In the genomic region with DNA sequence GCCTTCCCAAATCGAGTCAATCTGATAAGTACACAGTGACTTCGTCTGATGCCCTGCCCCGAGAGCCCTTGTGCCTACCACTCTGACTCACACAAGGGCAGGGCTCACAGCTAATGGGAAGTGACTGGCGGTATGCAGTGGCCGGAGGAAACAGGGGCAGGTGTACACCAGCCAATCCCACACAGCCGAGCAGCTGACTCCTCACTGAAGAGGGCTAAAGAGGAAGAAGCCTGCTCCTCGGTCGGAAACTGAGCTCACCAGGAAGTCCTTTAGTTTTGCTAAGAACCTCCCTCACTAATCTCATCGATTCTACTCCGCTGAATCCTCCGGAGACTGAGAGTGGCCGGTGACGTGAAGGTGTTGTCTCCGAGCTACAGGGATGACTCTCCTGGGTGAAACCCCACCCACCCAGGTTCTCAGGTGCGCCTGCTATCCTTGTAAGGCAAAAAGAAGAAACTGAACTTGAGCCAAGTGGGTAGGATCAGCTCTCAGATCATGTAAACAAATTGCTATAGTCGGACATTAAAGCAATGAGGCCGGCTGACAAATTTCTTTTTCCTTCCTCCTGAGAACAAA, we compare ENCODE assay signal across 8 mouse cellular contexts. TPM values are rescaled to one million over a fixed set of nuclear protein-coding genes. Genes with fewer than 3 reads are reported as not detected.
A peak's percentile ranks its signal among the peaks of the same experiment; 100 is the strongest.
DNase-seq lines count a peak whose midpoint lies in the region; ATAC-seq lines count a peak whose summit lies in the region.

No protein-coding gene starts in this region.

- peak overlapping the region; percentile 30 for H3K4me3 ChIP-seq in stomach, embryonic 16.5 days (replicated peaks; ENCODE audit: low read length)

- H3K9ac ChIP-seq in stomach, embryonic 16.5 days (ENCODE audit: low read length) = peak overlapping the region; percentile 62

- peaks cover 27% of the 10 kb centered on the region for H3K4me1 ChIP-seq in stomach, embryonic 16.5 days (ENCODE audit: control insufficient read depth, insufficient read depth, low read length)

- H3K4me2 ChIP-seq in stomach, embryonic 16.5 days (ENCODE audit: low read depth, low read length) = peak overlapping the region; percentile 48

- peak; percentile 19 for DNase-seq in gastrocnemius, postnatal 14 days
- DNase-seq in gastrocnemius, adult 18-20 months (ENCODE audit: low spot score) = no peak
- peak; percentile 51 for DNase-seq in embryo, embryonic 11 days
- DNase-seq in heart, postnatal 14 days = peak; percentile 43 to 50
- peak; percentile 42 to 63 for DNase-seq in kidney, postnatal 4 days
- no peak for DNase-seq in right cerebral cortex, postnatal 10 days (ENCODE audit: low spot score in 2 of 2)

- no peaks in the 10 kb centered on the region for H3K9me3 ChIP-seq in stomach, embryonic 16.5 days (replicated peaks; ENCODE audit: control insufficient read depth, low read length)

- intact Hi-C loops in gastrocnemius, postnatal 14 days (cut with DNase I; ENCODE audit: low total_unique reads) = loop anchor here (10.0 kb wide), 1 partner anchor 48 kb away; no protein-coding TSS in a partner anchor
- intact Hi-C loops in heart, postnatal 14 days (cut with DNase I) = no loop called here

- no peaks in the 10 kb centered on the region for H3K27me3 ChIP-seq in stomach, embryonic 16.5 days (ENCODE audit: control insufficient read depth, insufficient read depth, low read length)

- 11% methylated on average over 17 of the region's 17 CpGs for WGBS in stomach, embryonic 16.5 days

- peak; percentile 94 for ATAC-seq in megakaryocyte-erythroid progenitor cell, adult 5-6 weeks (replicated peaks; ENCODE audit: low FRiP score, low TSS enrichment, poor library complexity, severe bottlenecking)
- ATAC-seq in stomach, embryonic 16.5 days (ENCODE audit: insufficient read depth, low FRiP score) = peak; percentile 96

- peak overlapping the region; percentile 84 for H3K27ac ChIP-seq in stomach, embryonic 16.5 days (ENCODE audit: low read length)

- no peaks in the 10 kb centered on the region for H3K36me3 ChIP-seq in stomach, embryonic 16.5 days (ENCODE audit: control insufficient read depth, insufficient read depth, low read length)

RNA-seq across cellular contexts. Expression of gene Tjp2, which starts 58.2 kb away (rescaled TPM):
- 1 to 10 TPM; 7.0 to 8.8 TPM for total RNA-seq in gastrocnemius, postnatal 14 days (2021)
- 1 to 10 TPM; 2.9 to 5.2 TPM for total RNA-seq in gastrocnemius, adult 18-20 months (2021)
- 10 to 100 TPM; 20.3 to 23.1 TPM for total RNA-seq in heart, postnatal 14 days (2021)
- total RNA-seq in megakaryocyte-erythroid progenitor cell, adult 5-6 weeks (2014; fragmentation: Nextera tagmentation) = 1.4 and 2.7 TPM in 2 replicates
- 2.3 and 3.6 TPM in 2 replicates for total RNA-seq in megakaryocyte-erythroid progenitor cell, adult 5-6 weeks (2017)
- polyA plus RNA-seq in stomach, embryonic 16.5 days (2015; fragmentation: Nextera tagmentation; extraction: Ambion mirVana) = 30.4 and 31.1 TPM in 2 replicates

Comparison
In these comparisons a context has a peak if more than half of its experiments do, and no peak if none do; other contexts are left out.
1. DNase-seq: peak in gastrocnemius, postnatal 14 days (single experiment), embryo, embryonic 11 days (single experiment), heart, postnatal 14 days (2 of 2) and kidney, postnatal 4 days (2 of 2); none in gastrocnemius, adult 18-20 months (single experiment) and right cerebral cortex, postnatal 10 days (0 of 2).